Mouse (Mus musculus) adrenal gland, postnatal 4 days (tissue): ENCODE results near the gene Usp13. TPM values are rescaled to one million over a fixed set of nuclear protein-coding genes. Genes with fewer than 3 reads are reported as not detected.

ENCODE experiments used
- DNase-seq, 2 experiments: peaks; one replicate each; pipeline ENCODE4 v3.0.0; 2021 to 2022; ENCODE audit warnings: low spot score in 2 of 2, mixed read lengths in 2 of 2
- total RNA-seq, 2 experiments: library from RNA; stranded (reverse); gene quantifications; 2 replicates each; pipeline ENCODE4 v1.2.3; 2021

Gene Usp13
- total RNA-seq, 2 experiments from 2014 or later, result 7.0 to 8.0 TPM

DNA sequence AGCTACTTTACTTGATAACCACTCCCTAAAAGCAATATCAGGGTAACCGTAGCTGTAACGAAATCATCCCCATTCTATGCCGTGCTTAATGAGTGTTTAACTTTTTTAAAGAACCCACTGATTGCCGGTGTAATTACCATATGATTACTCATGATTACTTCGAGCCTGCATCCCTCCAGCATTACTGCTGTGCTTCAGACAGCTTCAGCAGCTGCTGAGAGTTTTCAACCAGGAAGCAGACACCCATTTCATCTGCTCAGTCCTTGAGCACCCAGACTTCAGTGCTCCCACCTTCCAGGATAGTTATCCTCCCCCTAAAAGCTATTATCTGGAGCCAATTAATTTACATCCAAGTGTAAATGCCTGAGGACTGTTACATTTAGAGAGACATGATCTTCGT is 106.8 kb downstream of the Usp13 start:
- DNase-seq, result no peak

- no peak for DNase-seq
Observed at GRCm38 (mm10) chr3:32939802-32940501, 122.6 kb downstream of the Usp13 start.

DNA sequence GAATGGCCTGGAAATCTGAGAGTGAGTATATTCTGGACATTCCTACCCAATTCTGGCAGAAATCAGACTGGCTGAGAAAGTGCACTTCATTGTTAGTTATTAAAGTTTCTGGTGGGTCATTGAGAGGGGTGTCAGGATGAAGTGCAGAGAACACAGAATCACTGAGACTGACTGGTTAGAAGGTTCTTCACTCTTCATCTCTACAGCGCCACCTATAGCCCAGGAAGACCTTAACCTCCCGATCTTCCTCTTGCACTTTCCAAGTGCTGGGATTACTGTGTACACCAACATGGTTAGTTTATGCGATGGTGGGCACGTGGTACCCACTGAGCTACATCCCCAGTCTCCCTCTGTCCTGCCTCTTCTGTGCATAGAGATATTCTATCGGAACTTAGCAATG is 130.1 kb downstream of the Usp13 start:
- DNase-seq, result no peak

- no peak for DNase-seq
Observed at GRCm38 (mm10) chr3:32951382-32951781, 134.0 kb downstream of the Usp13 start.

- DNase-seq, result no peak
Observed at GRCm38 (mm10) chr3:32961494-32961893, 144.1 kb downstream of the Usp13 start.

DNA sequence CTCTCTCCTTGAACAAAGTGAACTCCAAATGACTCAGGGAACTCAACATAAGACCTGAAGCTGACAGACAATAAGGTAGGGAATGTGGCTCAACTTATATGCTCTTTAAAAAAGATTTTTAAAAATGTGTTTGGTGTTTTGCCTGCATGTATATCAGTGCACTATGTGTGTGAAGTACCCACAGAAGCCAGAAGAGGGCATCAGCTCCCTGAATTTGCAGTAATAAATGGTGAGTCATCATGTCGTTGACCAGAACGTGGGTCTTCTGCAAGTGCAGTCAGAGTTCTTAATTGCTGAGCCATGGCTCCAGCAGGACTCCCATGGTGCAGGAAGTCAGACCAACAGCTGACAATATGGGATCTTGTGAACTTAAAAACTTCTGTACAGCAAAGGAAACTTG is 148.2 kb downstream of the Usp13 start:
- DNase-seq, result no peak

GRCm38 (mm10) chr3:32968671-32969425 is 151.5 kb downstream of the Usp13 start:
- no peak for DNase-seq

DNA sequence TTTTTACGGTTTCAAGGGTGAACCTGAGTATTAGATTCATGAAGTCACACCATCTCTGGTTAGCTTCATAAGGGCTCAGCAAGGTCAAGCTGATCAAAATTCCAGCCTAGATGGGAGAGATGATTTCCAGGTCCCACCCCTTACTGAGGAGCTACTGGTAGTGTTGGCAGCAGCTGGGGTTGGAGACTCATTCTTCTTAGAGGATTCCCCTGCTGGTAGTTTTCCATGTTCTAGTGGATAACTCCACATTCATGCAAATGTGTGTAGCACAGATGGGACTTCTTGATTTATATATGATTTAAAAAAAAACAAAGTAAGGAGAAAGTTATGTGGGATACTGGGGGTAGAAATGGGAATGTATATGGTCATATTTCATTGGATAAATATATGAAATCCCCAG is 152.9 kb downstream of the Usp13 start:
- DNase-seq, result no peak

GRCm38 (mm10) chr3:32979238-32979637 is 161.9 kb downstream of the Usp13 start:
- DNase-seq, result no peak

GRCm38 (mm10) chr3:32979981-32980380 is 162.6 kb downstream of the Usp13 start:
- no peak for DNase-seq

DNA sequence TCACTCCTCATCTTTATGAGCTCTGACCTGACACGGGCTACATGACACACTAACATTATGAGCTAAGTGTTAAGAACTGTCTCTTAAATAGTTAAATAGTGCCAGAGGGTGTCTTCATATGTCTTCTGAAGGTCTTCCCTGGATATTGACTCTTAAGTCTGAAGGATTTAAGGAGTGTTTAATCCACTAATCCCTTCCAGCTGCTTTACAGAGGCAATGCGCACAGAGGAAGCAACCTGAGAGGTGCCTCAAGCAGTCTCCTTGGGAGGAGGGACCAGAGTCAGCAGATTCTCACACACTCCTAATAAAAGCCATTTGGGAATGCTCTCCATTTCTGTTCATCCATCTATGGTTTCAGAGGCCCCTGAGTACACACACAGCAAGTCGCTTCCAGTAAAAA is 167.8 kb downstream of the Usp13 start:
- no peak for DNase-seq

Other genes with a start within 250 kb of the Usp13 start
- gene Gnb4, start 201.0 kb upstream of the Usp13 start, total RNA-seq, result 10 to 100 TPM; 53.5 to 60.0 TPM
- gene Actl6a, start 111.2 kb upstream of the Usp13 start, total RNA-seq, result 10 to 100 TPM; 60.0 to 64.9 TPM
- 100 to 1,000 TPM; 261 to 291 TPM for gene Ndufb5, start 80.6 kb upstream of the Usp13 start, total RNA-seq
- gene Mrpl47, start 79.9 kb upstream of the Usp13 start, total RNA-seq, result 10 to 100 TPM; 35.5 to 37.9 TPM